Mouse (Mus musculus) hindbrain, embryonic 11.5 days (tissue): Measurements from ENCODE around the gene Sptssb. TPM values are rescaled to one million over a fixed set of nuclear protein-coding genes. Genes with fewer than 3 reads are reported as not detected.
A peak's percentile ranks its signal among the peaks of the same experiment; 100 is the strongest.

Experiments
- ATAC-seq: fragments of 200-750 bp; cut with Nextera tagmentation; 2 replicates; pipeline ENCODE4 v1.8.0; 2017; ENCODE audit warnings: mild to moderate bottlenecking, moderate TSS enrichment, moderate library complexity; ENCODE audit not compliant: low FRiP score
- DNase-seq: peaks from one replicate; pipeline ENCODE4 v3.0.0-alpha.2; 2015; ENCODE audit warnings: low spot score
- H3K27ac ChIP-seq: fragments of 300-500 bp; sonication (generic); 2 replicates; pipeline ENCODE4 v1.5.1; 2014; ENCODE audit warnings: mild to moderate bottlenecking, low read depth, low read length
- H3K27me3 ChIP-seq: fragments of 300-500 bp; sonication (generic); 2 replicates; pipeline ENCODE4 v1.6.1; 2014; ENCODE audit warnings: mild to moderate bottlenecking, low read length, moderate library complexity, mixed read lengths; ENCODE audit not compliant: control insufficient read depth, insufficient read depth
- H3K36me3 ChIP-seq: fragments of 300-500 bp; sonication (generic); 2 replicates; pipeline ENCODE4 v1.6.1; 2014; ENCODE audit warnings: mild to moderate bottlenecking, low read length, moderate library complexity, mixed read lengths; ENCODE audit not compliant: control insufficient read depth, insufficient read depth
- H3K4me1 ChIP-seq: fragments of 300-500 bp; sonication (generic); replicated peaks from 2 replicates; pipeline ENCODE4 v1.6.1; 2014; ENCODE audit warnings: low read length, mixed read lengths; ENCODE audit not compliant: control insufficient read depth, insufficient read depth
- H3K4me2 ChIP-seq: fragments of 300-500 bp; sonication (generic); replicated peaks from 2 replicates; pipeline ENCODE4 v1.6.1; 2014; ENCODE audit warnings: mild to moderate bottlenecking, low read depth, low read length
- H3K4me3 ChIP-seq: fragments of 300-500 bp; sonication (generic); 2 replicates; pipeline ENCODE4 v1.5.1; 2014; ENCODE audit warnings: low read depth, low read length
- H3K9ac ChIP-seq: fragments of 300-500 bp; sonication (generic); 2 replicates; pipeline ENCODE4 v1.6.1; 2014; ENCODE audit warnings: low read depth, low read length
- H3K9me3 ChIP-seq: fragments of 300-500 bp; sonication (generic); 2 replicates; pipeline ENCODE4 v1.6.1; 2016; ENCODE audit warnings: low read length; ENCODE audit not compliant: control insufficient read depth
- WGBS: fragments of 180-500 bp; shearing (Covaris S2); extraction: QIAGEN DNeasy Blood & Tissue Kit; methylation state at CpG from one replicate; pipeline ENCODE4 v1.1.7; 2014; 5-methylcytosine and 5-hydroxymethylcytosine counted together
- polyA plus RNA-seq: library from polyadenylated mRNA; unstranded; fragments of >200 nt; fragmentation: Nextera tagmentation; extraction: Ambion mirVana; gene quantifications from 2 replicates; pipeline ENCODE4 v1.2.1, GENCODE M21; 2014

Gene Sptssb
- polyA plus RNA-seq, 1 experiment from 2014 or later, result not detected

GRCm38 (mm10) chr3:69818466-69818865 lies 41.3 kb downstream of the Sptssb start:
- Histone ChIP-seq H3K27me3 (no peaks in the 10 kb centered on the region), H3K27ac (no peak overlapping the region), H3K4me2 (no peak overlapping the region), H3K4me1 (no peaks in the 10 kb centered on the region), H3K9me3 (no peaks in the 10 kb centered on the region), H3K36me3 (no peaks in the 10 kb centered on the region), H3K4me3 (no peak overlapping the region), H3K9ac (no peak overlapping the region)
- DNase-seq, result no peak
- ATAC-seq, result no peak
- WGBS, result 77% methylated on average over 5 of the region's 5 CpGs

- Histone ChIP-seq H3K27me3 (no peaks in the 10 kb centered on the region), H3K4me1 (no peaks in the 10 kb centered on the region), H3K9me3 (no peaks in the 10 kb centered on the region), H3K4me3 (no peak overlapping the region), H3K36me3 (no peaks in the 10 kb centered on the region), H3K4me2 (no peak overlapping the region), H3K9ac (no peak overlapping the region), H3K27ac (no peak overlapping the region)
- no peak for DNase-seq
- no peak for ATAC-seq
- 83% methylated on average over 2 of the region's 2 CpGs for WGBS
Observed at GRCm38 (mm10) chr3:69816547-69816946, 43.2 kb downstream of the Sptssb start.

GRCm38 (mm10) chr3:69813005-69813695 lies 46.6 kb downstream of the Sptssb start:
- ATAC-seq, result no peak
- Histone ChIP-seq H3K36me3 (no peaks in the 10 kb centered on the region), H3K4me1 (no peaks in the 10 kb centered on the region), H3K9me3 (no peaks in the 10 kb centered on the region), H3K9ac (no peak overlapping the region), H3K4me3 (no peak overlapping the region), H3K27me3 (no peaks in the 10 kb centered on the region), H3K4me2 (no peak overlapping the region), H3K27ac (no peak overlapping the region)
- DNase-seq, result no peak
- 77% methylated on average over 11 of the region's 11 CpGs for WGBS

- Histone ChIP-seq H3K27me3 (no peaks in the 10 kb centered on the region), H3K27ac (no peak overlapping the region), H3K4me3 (no peak overlapping the region), H3K9me3 (no peaks in the 10 kb centered on the region), H3K4me1 (no peaks in the 10 kb centered on the region), H3K36me3 (no peaks in the 10 kb centered on the region), H3K4me2 (no peak overlapping the region), H3K9ac (no peak overlapping the region)
- DNase-seq, result no peak
- WGBS, result 82% methylated on average over 2 of the region's 2 CpGs
- no peak for ATAC-seq
Observed at GRCm38 (mm10) chr3:69812442-69812841, 47.3 kb downstream of the Sptssb start.

- no peak for ATAC-seq
- H3K27me3 ChIP-seq, result no peaks in the 10 kb centered on the region
- no peak overlapping the region for H3K4me2 ChIP-seq
- no peaks in the 10 kb centered on the region for H3K4me1 ChIP-seq
- no peaks in the 10 kb centered on the region for H3K9me3 ChIP-seq
- no peak overlapping the region for H3K27ac ChIP-seq
- H3K4me3 ChIP-seq, result no peak overlapping the region
- DNase-seq, result no peak
- no peaks in the 10 kb centered on the region for H3K36me3 ChIP-seq
- no peak overlapping the region for H3K9ac ChIP-seq
- 85% methylated on average over 7 of the region's 7 CpGs for WGBS
Observed at GRCm38 (mm10) chr3:69808479-69808878, 51.3 kb downstream of the Sptssb start.

GRCm38 (mm10) chr3:69803137-69803536 lies 56.6 kb downstream of the Sptssb start:
- H3K27me3 ChIP-seq, result no peaks in the 10 kb centered on the region
- H3K4me3 ChIP-seq, result no peak overlapping the region
- DNase-seq (no peak), ATAC-seq (no peak)
- WGBS, result 88% methylated on average over 1 of the region's 1 CpGs
- no peak overlapping the region for H3K9ac ChIP-seq
- no peaks in the 10 kb centered on the region for H3K4me1 ChIP-seq
- H3K9me3 ChIP-seq, result no peaks in the 10 kb centered on the region
- H3K27ac ChIP-seq, result no peak overlapping the region
- no peak overlapping the region for H3K4me2 ChIP-seq
- H3K36me3 ChIP-seq, result no peaks in the 10 kb centered on the region

GRCm38 (mm10) chr3:69800829-69801384 lies 58.8 kb downstream of the Sptssb start:
- H3K27me3 ChIP-seq, result no peaks in the 10 kb centered on the region
- DNase-seq, result peak; percentile 5
- H3K4me2 ChIP-seq, result no peak overlapping the region
- H3K9me3 ChIP-seq, result no peaks in the 10 kb centered on the region
- 59% methylated on average over 7 of the region's 7 CpGs for WGBS
- H3K4me3 ChIP-seq, result no peak overlapping the region
- no peak overlapping the region for H3K27ac ChIP-seq
- ATAC-seq, result 0 out of 2 replicates have a peak, but pooled peaks have one; percentile 35
- no peaks in the 10 kb centered on the region for H3K4me1 ChIP-seq
- no peaks in the 10 kb centered on the region for H3K36me3 ChIP-seq
- no peak overlapping the region for H3K9ac ChIP-seq

GRCm38 (mm10) chr3:69799096-69799495 lies 60.6 kb downstream of the Sptssb start:
- no peak for DNase-seq
- WGBS, result 86% methylated on average over 1 of the region's 1 CpGs
- no peak overlapping the region for H3K27ac ChIP-seq
- H3K36me3 ChIP-seq, result no peaks in the 10 kb centered on the region
- no peak overlapping the region for H3K9ac ChIP-seq
- H3K4me1 ChIP-seq, result no peaks in the 10 kb centered on the region
- H3K27me3 ChIP-seq, result no peaks in the 10 kb centered on the region
- H3K4me2 ChIP-seq, result no peak overlapping the region
- H3K9me3 ChIP-seq, result no peaks in the 10 kb centered on the region
- ATAC-seq, result no peak
- no peak overlapping the region for H3K4me3 ChIP-seq

- no peak overlapping the region for H3K4me2 ChIP-seq
- H3K4me1 ChIP-seq, result no peaks in the 10 kb centered on the region
- no peak for DNase-seq
- H3K9ac ChIP-seq, result no peak overlapping the region
- ATAC-seq, result no peak
- H3K27ac ChIP-seq, result no peak overlapping the region
- H3K36me3 ChIP-seq, result no peaks in the 10 kb centered on the region
- 0 out of 2 replicates have a peak, but pooled peaks cover 2% of the 10 kb centered on the region for H3K9me3 ChIP-seq
- 81% methylated on average over 2 of the region's 2 CpGs for WGBS
- H3K27me3 ChIP-seq, result no peaks in the 10 kb centered on the region
- H3K4me3 ChIP-seq, result no peak overlapping the region
Observed at GRCm38 (mm10) chr3:69797969-69798368, 61.8 kb downstream of the Sptssb start.
